Mouse (Mus musculus) hindbrain, embryonic 16.5 days (tissue): ENCODE measurements around the gene Nfatc3. TPM values are rescaled to one million over a fixed set of nuclear protein-coding genes. Genes with fewer than 3 reads are reported as not detected.

Source experiments
- ATAC-seq: fragments of 200-750 bp; cut with Nextera tagmentation; 2 replicates; pipeline ENCODE4 v1.8.0; 2017; ENCODE audit warnings: moderate TSS enrichment, moderate library complexity
- H3K27ac ChIP-seq: fragments of 300-500 bp; sonication (generic); 2 replicates; pipeline ENCODE4 v1.5.1; 2014; ENCODE audit warnings: low read depth, mild to moderate bottlenecking, control low read depth, low read length, moderate library complexity
- H3K27me3 ChIP-seq: fragments of 300-500 bp; sonication (generic); replicated peaks from 2 replicates; pipeline ENCODE4 v1.6.1; 2014; ENCODE audit warnings: low read length; ENCODE audit not compliant: control insufficient read depth, insufficient read depth
- H3K36me3 ChIP-seq: fragments of 300-500 bp; sonication (generic); 2 replicates; pipeline ENCODE4 v1.6.1; 2014; ENCODE audit warnings: mild to moderate bottlenecking, low read length, moderate library complexity, mixed read lengths; ENCODE audit not compliant: control insufficient read depth, insufficient read depth
- H3K4me1 ChIP-seq: fragments of 300-500 bp; sonication (generic); 2 replicates; pipeline ENCODE4 v1.6.1; 2014; ENCODE audit warnings: low read depth, low read length; ENCODE audit not compliant: control insufficient read depth, insufficient read depth
- H3K4me2 ChIP-seq: fragments of 300-500 bp; sonication (generic); 2 replicates; pipeline ENCODE4 v1.6.1; 2014; ENCODE audit warnings: mild to moderate bottlenecking, low read length, control low read depth, moderate library complexity
- H3K4me3 ChIP-seq: fragments of 300-500 bp; sonication (generic); 2 replicates; pipeline ENCODE4 v1.5.1; 2014; ENCODE audit warnings: mild to moderate bottlenecking, low read length, control low read depth, moderate library complexity
- H3K9ac ChIP-seq: fragments of 300-500 bp; sonication (generic); 2 replicates; pipeline ENCODE4 v1.6.1; 2014; ENCODE audit warnings: low read depth, mild to moderate bottlenecking, control low read depth, low read length, moderate library complexity
- H3K9me3 ChIP-seq: fragments of 300-500 bp; sonication (generic); 2 replicates; pipeline ENCODE4 v1.6.1; 2014; ENCODE audit warnings: mild to moderate bottlenecking, low read length, moderate library complexity; ENCODE audit not compliant: control insufficient read depth
- WGBS: fragments of 180-500 bp; shearing (Covaris S2); extraction: QIAGEN DNeasy Blood & Tissue Kit; methylation state at CpG from one replicate; pipeline ENCODE4 v1.1.7; 2014; 5-methylcytosine and 5-hydroxymethylcytosine counted together
- polyA plus RNA-seq: library from polyadenylated mRNA; unstranded; fragments of >200 nt; fragmentation: Nextera tagmentation; extraction: Ambion mirVana; gene quantifications from 2 replicates; pipeline ENCODE4 v1.2.1, GENCODE M21; 2015

The Nfatc3 gene
- polyA plus RNA-seq, 1 experiment from 2014 or later = 2.6 TPM

GRCm38 (mm10) chr8:106177594-106177993 is 119.0 kb downstream of the Nfatc3 start:
- ATAC-seq = no peak
- WGBS = 96% methylated on average over 1 of the region's 1 CpGs
- H3K27ac ChIP-seq = no peak overlapping the region
- H3K4me2 ChIP-seq = no peak overlapping the region
- no peaks in the 10 kb centered on the region for H3K9me3 ChIP-seq
- H3K4me3 ChIP-seq = no peak overlapping the region
- H3K27me3 ChIP-seq = no peaks in the 10 kb centered on the region
- H3K36me3 ChIP-seq = peaks cover 7% of the 10 kb centered on the region; the same call in 1 of the 2 replicates
- H3K4me1 ChIP-seq = no peaks in the 10 kb centered on the region; the same call in 1 of the 2 replicates
- H3K9ac ChIP-seq = no peak overlapping the region

GRCm38 (mm10) chr8:106178428-106178827 is 119.8 kb downstream of the Nfatc3 start:
- Histone ChIP-seq H3K4me3 (no peak overlapping the region), H3K27me3 (no peaks in the 10 kb centered on the region), H3K36me3 (peaks cover 7% of the 10 kb centered on the region; the same call in 1 of the 2 replicates), H3K9me3 (no peaks in the 10 kb centered on the region), H3K4me1 (no peaks in the 10 kb centered on the region; the same call in 1 of the 2 replicates), H3K27ac (no peak overlapping the region), H3K9ac (no peak overlapping the region), H3K4me2 (no peak overlapping the region)
- WGBS = 83% methylated on average over 2 of the region's 2 CpGs
- no peak for ATAC-seq

Other genes starting within 250 kb of the Nfatc3 start
- gene Ranbp10, start 231.5 kb upstream of the Nfatc3 start, polyA plus RNA-seq = 8.9 and 9.3 TPM in 2 replicates
- 0.86 and 1.4 TPM in 2 replicates for gene Tsnaxip1, start 231.1 kb upstream of the Nfatc3 start, polyA plus RNA-seq
- 52.3 and 54.7 TPM in 2 replicates for gene Cenpt, start 205.6 kb upstream of the Nfatc3 start, polyA plus RNA-seq
- gene Thap11, start 203.7 kb upstream of the Nfatc3 start, polyA plus RNA-seq = 52.5 and 55.9 TPM in 2 replicates
- 118 and 158 TPM in 2 replicates for gene Nutf2, start 198.3 kb upstream of the Nfatc3 start, polyA plus RNA-seq
- 47.8 and 54.4 TPM in 2 replicates for gene Edc4, start 178.0 kb upstream of the Nfatc3 start, polyA plus RNA-seq
- 0.95 and 1.3 TPM in 2 replicates for gene Nrn1l, start 165.3 kb upstream of the Nfatc3 start, polyA plus RNA-seq
- 11.0 and 13.3 TPM in 2 replicates for gene Pskh1, start 158.4 kb upstream of the Nfatc3 start, polyA plus RNA-seq
- gene Ctrl, start 125.0 kb upstream of the Nfatc3 start, polyA plus RNA-seq = 3.3 and 4.5 TPM in 2 replicates
- 81.8 and 93.0 TPM in 2 replicates for gene Psmb10, start 120.4 kb upstream of the Nfatc3 start, polyA plus RNA-seq
- 6.0 and 9.9 TPM in 2 replicates for gene Lcat, start 115.5 kb upstream of the Nfatc3 start, polyA plus RNA-seq
- gene Slc12a4, start 92.7 kb upstream of the Nfatc3 start, polyA plus RNA-seq = 14.6 and 17.1 TPM in 2 replicates
- gene Dpep3, start 79.4 kb upstream of the Nfatc3 start, polyA plus RNA-seq = not detected in 2 replicates
- 30.3 and 31.8 TPM in 2 replicates for gene Dus2, start 67.5 kb upstream of the Nfatc3 start, polyA plus RNA-seq
- not detected in 2 replicates for gene Dpep2nb, start 52.9 kb upstream of the Nfatc3 start, polyA plus RNA-seq
- gene Ddx28, start 47.0 kb upstream of the Nfatc3 start, polyA plus RNA-seq = 20.3 and 22.1 TPM in 2 replicates
- 0.18 and 0.27 TPM in 2 replicates for gene Esrp2, start 78.1 kb downstream of the Nfatc3 start, polyA plus RNA-seq
- gene Pla2g15, start 91.6 kb downstream of the Nfatc3 start, polyA plus RNA-seq = 23.5 and 24.2 TPM in 2 replicates
- gene Slc7a6, start 110.0 kb downstream of the Nfatc3 start, polyA plus RNA-seq = 35.7 and 47.9 TPM in 2 replicates
- gene Slc7a6os, start 152.1 kb downstream of the Nfatc3 start, polyA plus RNA-seq = 28.4 and 29.9 TPM in 2 replicates
- 64.7 and 64.8 TPM in 2 replicates for gene Prmt7, start 152.1 kb downstream of the Nfatc3 start, polyA plus RNA-seq